Mouse (Mus musculus) myocyte (in vitro differentiated cells): ENCODE data around the gene Ank3.

ENCODE experiments used
- MAX ChIP-seq: IDR thresholded peaks from one replicate; pipeline ENCODE4 v1.6.1; 2011; ENCODE audit warnings: low read depth, mild to moderate bottlenecking, control low read depth
- MYOD1 ChIP-seq, 3 experiments: IDR thresholded peaks; one replicate each; pipeline ENCODE4 v1.6.1; 2011; ENCODE audit warnings: control low read depth in 2 of 3, low read depth in 2 of 3, mild to moderate bottlenecking in 2 of 3, moderate library complexity in 1 of 3; ENCODE audit not compliant: insufficient read length in 2 of 3, control insufficient read depth in 1 of 3
- MYOG ChIP-seq, 3 experiments: IDR thresholded peaks; one replicate each; pipeline ENCODE4 v1.6.1; 2011; ENCODE audit warnings: control low read depth in 2 of 3, low read depth in 2 of 3, mild to moderate bottlenecking in 2 of 3; ENCODE audit not compliant: insufficient read length in 2 of 3, control insufficient read depth in 1 of 3, insufficient read depth in 1 of 3
- POLR2A ChIP-seq: IDR thresholded peaks from one replicate; pipeline ENCODE4 v1.6.1; 2011; ENCODE audit warnings: low read depth, mild to moderate bottlenecking, control low read depth, moderate library complexity; ENCODE audit not compliant: insufficient read length
- POLR2AphosphoS2 ChIP-seq: IDR thresholded peaks from one replicate; pipeline ENCODE4 v1.6.1; 2011; ENCODE audit warnings: low read depth, control low read depth; ENCODE audit not compliant: insufficient read length
- TCF12 ChIP-seq: IDR thresholded peaks from one replicate; pipeline ENCODE4 v1.6.1; 2011; ENCODE audit warnings: mild to moderate bottlenecking, control low read depth; ENCODE audit not compliant: poor library complexity, insufficient read depth, severe bottlenecking

DNA sequence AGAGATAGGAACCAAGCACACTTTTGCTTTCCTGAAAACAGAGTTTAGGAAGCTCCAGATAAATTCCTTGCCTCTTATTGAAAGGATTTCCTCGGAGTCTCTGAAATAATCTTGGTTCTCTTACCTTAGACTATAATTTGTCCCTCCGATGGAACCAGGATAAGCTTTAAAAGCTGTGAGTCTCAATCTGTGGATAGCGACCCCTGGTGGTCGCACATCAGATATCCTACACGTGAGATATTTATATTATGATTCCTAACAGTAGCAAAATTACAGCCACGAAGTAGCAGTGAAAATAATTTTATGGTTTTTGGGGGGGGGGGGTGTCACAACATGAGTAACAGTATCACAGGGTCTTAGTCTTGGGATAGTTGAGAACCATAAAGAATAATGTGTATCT is 491.2 kb downstream of the Ank3 start:
- TF ChIP-seq POLR2A (no peak), TCF12 (no peak), POLR2AphosphoS2 (no peak), MAX (no peak), MYOG (IDR thresholded peaks at IDR 0.05; ENCODE audit: control insufficient read depth in 1 of 3, insufficient read depth in 1 of 3, insufficient read length in 2 of 3, low read depth in 2 of 3) (no peak), MYOD1 (IDR thresholded peaks at IDR 0.05; ENCODE audit: control insufficient read depth in 1 of 3, insufficient read length in 2 of 3, low read depth in 2 of 3) (no peak)
